Mouse (Mus musculus): Measurements from ENCODE around the gene Ece1.

The Ece1 gene

GRCm38 (mm10) chr4:137869667-137870274, 7.7 kb downstream of the Ece1 start:
- Histone ChIP-seq H3K36me3 (ENCODE audit: insufficient read depth, low read length) (no peaks in the 10 kb centered on the region), H3K4me1 (replicated peaks; ENCODE audit: low read depth, low read length) (peaks cover 97% of the 10 kb centered on the region), H3K27me3 (ENCODE audit: insufficient read depth, low read length) (peaks cover 25% of the 10 kb centered on the region; the same call in 1 of the 2 replicates), H3K4me3 (replicated peaks; ENCODE audit: low read length) (peak overlapping the region; percentile 17; the same call in 1 of the 2 replicates), H3K9me3 (ENCODE audit: low read length) (no peaks in the 10 kb centered on the region)
- no peak for TF ChIP-seq CTCF (conservative IDR thresholded peaks at IDR 0.05; ENCODE audit: low read length)
- TF ChIP-seq POU5F1 (IDR thresholded peaks at IDR 0.05; ENCODE audit: borderline replicate concordance, low read length), result no peak
- TF ChIP-seq NANOG (IDR thresholded peaks at IDR 0.05; ENCODE audit: borderline replicate concordance, low read length), result no peak

- no peak for TF ChIP-seq NANOG (IDR thresholded peaks at IDR 0.05; ENCODE audit: borderline replicate concordance, low read length)
- peak; percentile 70 for TF ChIP-seq CTCF (conservative IDR thresholded peaks at IDR 0.05; ENCODE audit: low read length)
- TF ChIP-seq POU5F1 (IDR thresholded peaks at IDR 0.05; ENCODE audit: borderline replicate concordance, low read length), result no peak
- H3K9me3 ChIP-seq (ENCODE audit: low read length), result no peaks in the 10 kb centered on the region
- no peaks in the 10 kb centered on the region for H3K36me3 ChIP-seq (ENCODE audit: insufficient read depth, low read length)
- H3K4me3 ChIP-seq (replicated peaks; ENCODE audit: low read length), result no peak overlapping the region
- H3K4me1 ChIP-seq (replicated peaks; ENCODE audit: low read depth, low read length), result peaks cover 96% of the 10 kb centered on the region
- peaks cover 18% of the 10 kb centered on the region; the same call in 1 of the 2 replicates for H3K27me3 ChIP-seq (ENCODE audit: insufficient read depth, low read length)
Observed at GRCm38 (mm10) chr4:137870979-137871378, 8.9 kb downstream of the Ece1 start.

- no peaks in the 10 kb centered on the region for H3K9me3 ChIP-seq (ENCODE audit: low read length)
- no peaks in the 10 kb centered on the region for H3K36me3 ChIP-seq (ENCODE audit: insufficient read depth, low read length)
- peaks cover 95% of the 10 kb centered on the region for H3K4me1 ChIP-seq (replicated peaks; ENCODE audit: low read depth, low read length)
- peaks cover 15% of the 10 kb centered on the region; the same call in 1 of the 2 replicates for H3K27me3 ChIP-seq (ENCODE audit: insufficient read depth, low read length)
- TF ChIP-seq NANOG (IDR thresholded peaks at IDR 0.05; ENCODE audit: borderline replicate concordance, low read length) (no peak), CTCF (conservative IDR thresholded peaks at IDR 0.05; ENCODE audit: low read length) (no peak), POU5F1 (IDR thresholded peaks at IDR 0.05; ENCODE audit: borderline replicate concordance, low read length) (no peak)
- H3K4me3 ChIP-seq (replicated peaks; ENCODE audit: low read length), result no peak overlapping the region
Observed at GRCm38 (mm10) chr4:137871431-137871830, 9.4 kb downstream of the Ece1 start.

- Histone ChIP-seq H3K9me3 (ENCODE audit: low read length) (no peaks in the 10 kb centered on the region), H3K4me3 (replicated peaks; ENCODE audit: low read length) (no peak overlapping the region), H3K4me1 (replicated peaks; ENCODE audit: low read depth, low read length) (peaks cover 94% of the 10 kb centered on the region), H3K36me3 (ENCODE audit: insufficient read depth, low read length) (no peaks in the 10 kb centered on the region), H3K27me3 (ENCODE audit: insufficient read depth, low read length) (0 out of 2 replicates have a peak, but pooled peaks cover 3% of the 10 kb centered on the region)
- TF ChIP-seq POU5F1 (IDR thresholded peaks at IDR 0.05; ENCODE audit: borderline replicate concordance, low read length), result no peak
- TF ChIP-seq CTCF (conservative IDR thresholded peaks at IDR 0.05; ENCODE audit: low read length), result no peak
- TF ChIP-seq NANOG (IDR thresholded peaks at IDR 0.05; ENCODE audit: borderline replicate concordance, low read length), result no peak
Observed at GRCm38 (mm10) chr4:137874337-137874736, 12.3 kb downstream of the Ece1 start.

GRCm38 (mm10) chr4:137874826-137875225, 12.8 kb downstream of the Ece1 start:
- Histone ChIP-seq H3K27me3 (ENCODE audit: insufficient read depth, low read length) (0 out of 2 replicates have a peak, but pooled peaks cover 3% of the 10 kb centered on the region), H3K9me3 (ENCODE audit: low read length) (no peaks in the 10 kb centered on the region), H3K36me3 (ENCODE audit: insufficient read depth, low read length) (no peaks in the 10 kb centered on the region), H3K4me3 (replicated peaks; ENCODE audit: low read length) (no peak overlapping the region), H3K4me1 (replicated peaks; ENCODE audit: low read depth, low read length) (peaks cover 93% of the 10 kb centered on the region)
- TF ChIP-seq CTCF (conservative IDR thresholded peaks at IDR 0.05; ENCODE audit: low read length), result no peak
- no peak for TF ChIP-seq POU5F1 (IDR thresholded peaks at IDR 0.05; ENCODE audit: borderline replicate concordance, low read length)
- TF ChIP-seq NANOG (IDR thresholded peaks at IDR 0.05; ENCODE audit: borderline replicate concordance, low read length), result no peak

GRCm38 (mm10) chr4:137875466-137876092, 13.5 kb downstream of the Ece1 start:
- Histone ChIP-seq H3K36me3 (ENCODE audit: insufficient read depth, low read length) (no peaks in the 10 kb centered on the region), H3K4me1 (replicated peaks; ENCODE audit: low read depth, low read length) (peaks cover 89% of the 10 kb centered on the region), H3K4me3 (replicated peaks; ENCODE audit: low read length) (no peak overlapping the region), H3K27me3 (ENCODE audit: insufficient read depth, low read length) (0 out of 2 replicates have a peak, but pooled peaks cover 3% of the 10 kb centered on the region), H3K9me3 (ENCODE audit: low read length) (no peaks in the 10 kb centered on the region)
- TF ChIP-seq POU5F1 (IDR thresholded peaks at IDR 0.05; ENCODE audit: borderline replicate concordance, low read length), result no peak
- TF ChIP-seq CTCF (conservative IDR thresholded peaks at IDR 0.05; ENCODE audit: low read length), result no peak
- TF ChIP-seq NANOG (IDR thresholded peaks at IDR 0.05; ENCODE audit: borderline replicate concordance, low read length), result no peak

- no peaks in the 10 kb centered on the region for H3K9me3 ChIP-seq (ENCODE audit: low read length)
- 0 out of 2 replicates have a peak, but pooled peaks cover 3% of the 10 kb centered on the region for H3K27me3 ChIP-seq (ENCODE audit: insufficient read depth, low read length)
- 0 out of 2 replicates have a peak overlapping the region, but pooled peaks have one; percentile 11 for H3K4me3 ChIP-seq (replicated peaks; ENCODE audit: low read length)
- H3K4me1 ChIP-seq (replicated peaks; ENCODE audit: low read depth, low read length), result peaks cover 83% of the 10 kb centered on the region
- H3K36me3 ChIP-seq (ENCODE audit: insufficient read depth, low read length), result no peaks in the 10 kb centered on the region
- TF ChIP-seq POU5F1 (IDR thresholded peaks at IDR 0.05; ENCODE audit: borderline replicate concordance, low read length), result no peak
- no peak for TF ChIP-seq CTCF (conservative IDR thresholded peaks at IDR 0.05; ENCODE audit: low read length)
- TF ChIP-seq NANOG (IDR thresholded peaks at IDR 0.05; ENCODE audit: borderline replicate concordance, low read length), result no peak
Observed at GRCm38 (mm10) chr4:137876834-137877233, 14.8 kb downstream of the Ece1 start.

- H3K4me3 ChIP-seq (replicated peaks; ENCODE audit: low read length), result 0 out of 2 replicates have a peak overlapping the region, but pooled peaks have one; percentile 17
- H3K9me3 ChIP-seq (ENCODE audit: low read length), result no peaks in the 10 kb centered on the region
- 0 out of 2 replicates have a peak, but pooled peaks cover 3% of the 10 kb centered on the region for H3K27me3 ChIP-seq (ENCODE audit: insufficient read depth, low read length)
- H3K36me3 ChIP-seq (ENCODE audit: insufficient read depth, low read length), result no peaks in the 10 kb centered on the region
- H3K4me1 ChIP-seq (replicated peaks; ENCODE audit: low read depth, low read length), result peaks cover 81% of the 10 kb centered on the region
- TF ChIP-seq CTCF (conservative IDR thresholded peaks at IDR 0.05; ENCODE audit: low read length), result no peak
- TF ChIP-seq POU5F1 (IDR thresholded peaks at IDR 0.05; ENCODE audit: borderline replicate concordance, low read length), result no peak
Observed at GRCm38 (mm10) chr4:137877432-137877881, 15.4 kb downstream of the Ece1 start.
